Mouse (Mus musculus): ENCODE results near the gene Hist1h2ae.
"Not testable (repeated sequence)": the region's sequence is repeated elsewhere in the genome, so short reads cannot be mapped to it uniquely, and the experiment has no call there.

The Hist1h2ae gene

GRCm38 (mm10) chr13:23541497-23541896, 29.5 kb downstream of the Hist1h2ae start:
- DNase-seq (ENCODE audit: low spot score in 2 of 2), result no peak

GRCm38 (mm10) chr13:23539821-23540220, 31.2 kb downstream of the Hist1h2ae start:
- not testable (repeated sequence) for DNase-seq (ENCODE audit: low spot score in 2 of 2)

- DNase-seq (ENCODE audit: low spot score in 2 of 2), result no peak
These were observed 32.8 kb downstream of the Hist1h2ae start for GRCm38 (mm10) chr13:23538249-23538648.

- no peak for DNase-seq (ENCODE audit: low spot score in 2 of 2)
These were observed 33.9 kb downstream of the Hist1h2ae start for GRCm38 (mm10) chr13:23537006-23537710.

GRCm38 (mm10) chr13:23536076-23536822, 34.8 kb downstream of the Hist1h2ae start:
- DNase-seq (ENCODE audit: low spot score in 2 of 2), result no peak

- DNase-seq (ENCODE audit: low spot score in 2 of 2), result peak; percentile 89 to 90
These were observed 35.6 kb downstream of the Hist1h2ae start, which contains the start of gene Hist1h3g for GRCm38 (mm10) chr13:23535137-23536075. Hist1h3g (plus strand) TSS chr13:23535422.

- no peak for DNase-seq (ENCODE audit: low spot score in 2 of 2)
These were observed 36.5 kb downstream of the Hist1h2ae start for GRCm38 (mm10) chr13:23534368-23535131.

- peak; percentile 61 to 64 for DNase-seq (ENCODE audit: low spot score in 2 of 2)
These were observed 37.3 kb downstream of the Hist1h2ae start, which contains the start of gene Hist1h2af for GRCm38 (mm10) chr13:23533560-23534367. Hist1h2af (plus strand) TSS chr13:23533906.

- DNase-seq (ENCODE audit: low spot score in 2 of 2), result no peak
These were observed 38.6 kb downstream of the Hist1h2ae start for GRCm38 (mm10) chr13:23532262-23533075.

- peak; percentile 96 to 97 for DNase-seq (ENCODE audit: low spot score in 2 of 2)
These were observed 39.8 kb downstream of the Hist1h2ae start, which contains the start of gene Hist1h4h for GRCm38 (mm10) chr13:23530901-23531875. Hist1h4h (plus strand) TSS chr13:23531050.

- DNase-seq (ENCODE audit: low spot score in 2 of 2), result peak in 1 of 2 experiments; percentile 67
These were observed 40.7 kb downstream of the Hist1h2ae start for GRCm38 (mm10) chr13:23530181-23530900.

GRCm38 (mm10) chr13:23529480-23530165, 41.4 kb downstream of the Hist1h2ae start:
- no peak for DNase-seq (ENCODE audit: low spot score in 2 of 2)

GRCm38 (mm10) chr13:23529005-23529404, 42.0 kb downstream of the Hist1h2ae start:
- DNase-seq (ENCODE audit: low spot score in 2 of 2), result no peak

GRCm38 (mm10) chr13:23526312-23526711, 44.7 kb downstream of the Hist1h2ae start:
- DNase-seq (ENCODE audit: low spot score in 2 of 2), result peak; percentile 71 to 89

- no peak for DNase-seq (ENCODE audit: low spot score in 2 of 2)
These were observed 45.1 kb downstream of the Hist1h2ae start for GRCm38 (mm10) chr13:23525901-23526300.

- DNase-seq (ENCODE audit: low spot score in 2 of 2), result peak in 1 of 2 experiments; percentile 65
These were observed 46.4 kb downstream of the Hist1h2ae start for GRCm38 (mm10) chr13:23524654-23525053.

GRCm38 (mm10) chr13:23523976-23524375, 47.0 kb downstream of the Hist1h2ae start:
- DNase-seq (ENCODE audit: low spot score in 2 of 2), result no peak

Measured in frontal cortex, postnatal 10 days (tissue).